Mouse (Mus musculus) intestine, embryonic 16.5 days (tissue): Measurements from ENCODE around the gene Rrp1b. TPM values are rescaled to one million over a fixed set of nuclear protein-coding genes. Genes with fewer than 3 reads are reported as not detected.
"Not testable (repeated sequence)": the region's sequence is repeated elsewhere in the genome, so short reads cannot be mapped to it uniquely, and the experiment has no call there.

Experiments
- ATAC-seq: fragments of 200-750 bp; cut with Nextera tagmentation; 2 replicates; pipeline ENCODE4 v1.8.0; 2017; ENCODE audit warnings: moderate TSS enrichment, moderate library complexity
- H3K27ac ChIP-seq: fragments of 300-500 bp; sonication (generic); 2 replicates; pipeline ENCODE4 v1.5.1; 2014; ENCODE audit warnings: mild to moderate bottlenecking, low read length
- H3K27me3 ChIP-seq: fragments of 300-500 bp; sonication (generic); replicated peaks from 2 replicates; pipeline ENCODE4 v1.6.1; 2014; ENCODE audit warnings: low read length, control low read depth, mixed read lengths; ENCODE audit not compliant: control insufficient read depth, insufficient read depth
- H3K36me3 ChIP-seq: fragments of 300-500 bp; sonication (generic); 2 replicates; pipeline ENCODE4 v1.6.1; 2014; ENCODE audit warnings: low read length, control low read depth; ENCODE audit not compliant: control insufficient read depth, insufficient read depth
- H3K4me1 ChIP-seq: fragments of 300-500 bp; sonication (generic); 2 replicates; pipeline ENCODE4 v1.6.1; 2014; ENCODE audit warnings: low read length, control low read depth, mixed read lengths; ENCODE audit not compliant: control insufficient read depth, insufficient read depth
- H3K4me2 ChIP-seq: fragments of 300-500 bp; sonication (generic); 2 replicates; pipeline ENCODE4 v1.6.1; 2014; ENCODE audit warnings: low read depth, low read length, control low read depth
- H3K4me3 ChIP-seq: fragments of 300-500 bp; sonication (generic); 2 replicates; pipeline ENCODE4 v1.5.1; 2014; ENCODE audit warnings: mild to moderate bottlenecking, low read length
- H3K9ac ChIP-seq: fragments of 300-500 bp; sonication (generic); 2 replicates; pipeline ENCODE4 v1.6.1; 2014; ENCODE audit warnings: low read depth, low read length
- H3K9me3 ChIP-seq: fragments of 300-500 bp; sonication (generic); 2 replicates; pipeline ENCODE4 v1.6.1; 2016; ENCODE audit warnings: low read length, control low read depth; ENCODE audit not compliant: control insufficient read depth
- WGBS: fragments of 180-500 bp; shearing (Covaris S2); extraction: QIAGEN DNeasy Blood & Tissue Kit; methylation state at CpG from one replicate; pipeline ENCODE4 v1.1.7; 2014; 5-methylcytosine and 5-hydroxymethylcytosine counted together
- polyA plus RNA-seq: library from polyadenylated mRNA; unstranded; fragments of >200 nt; fragmentation: Nextera tagmentation; extraction: Ambion mirVana; gene quantifications from 2 replicates; pipeline ENCODE4 v1.2.1, GENCODE M21; 2015

Rrp1b gene
- polyA plus RNA-seq, 1 experiment from 2014 or later: 49.5 TPM

DNA sequence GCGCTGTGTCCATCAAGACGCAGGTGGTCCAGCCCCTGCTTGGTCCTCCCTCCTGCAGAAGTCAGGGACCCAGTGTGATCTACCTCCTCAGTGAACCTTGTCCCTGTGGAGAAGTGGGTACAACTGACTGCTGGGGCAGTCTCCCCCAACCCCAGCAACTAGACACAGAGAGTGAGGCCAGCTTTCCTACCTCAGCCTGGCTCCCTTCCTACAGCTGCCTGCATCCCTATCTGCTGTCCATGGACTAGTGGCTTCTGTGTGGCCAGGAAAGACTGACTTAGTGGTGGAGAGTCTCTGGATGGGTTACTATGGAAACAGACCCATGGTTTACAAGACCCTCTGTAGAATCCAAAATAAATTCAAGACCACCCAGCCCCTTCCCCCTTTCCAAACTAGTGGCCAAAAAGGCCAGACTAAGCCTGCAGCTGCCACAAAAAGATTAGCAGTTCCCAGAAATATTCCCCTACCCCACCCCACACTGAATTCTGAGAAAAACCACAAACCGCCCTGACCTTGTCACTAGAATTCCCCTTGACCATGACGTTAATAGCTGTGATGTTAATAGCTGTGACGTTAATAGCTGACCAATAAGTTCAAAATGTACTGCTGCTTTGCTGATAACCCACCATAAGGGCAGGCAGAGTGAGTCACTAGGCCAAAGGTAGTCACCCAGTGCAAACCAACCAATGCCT lies 72.6 kb downstream of the Rrp1b start:
- not testable (repeated sequence) for H3K36me3 ChIP-seq, H3K27ac ChIP-seq, H3K9me3 ChIP-seq, H3K4me1 ChIP-seq, H3K4me2 ChIP-seq, H3K27me3 ChIP-seq, H3K9ac ChIP-seq, H3K4me3 ChIP-seq, ATAC-seq
- WGBS: 68% methylated on average over 5 of the region's 5 CpGs

DNA sequence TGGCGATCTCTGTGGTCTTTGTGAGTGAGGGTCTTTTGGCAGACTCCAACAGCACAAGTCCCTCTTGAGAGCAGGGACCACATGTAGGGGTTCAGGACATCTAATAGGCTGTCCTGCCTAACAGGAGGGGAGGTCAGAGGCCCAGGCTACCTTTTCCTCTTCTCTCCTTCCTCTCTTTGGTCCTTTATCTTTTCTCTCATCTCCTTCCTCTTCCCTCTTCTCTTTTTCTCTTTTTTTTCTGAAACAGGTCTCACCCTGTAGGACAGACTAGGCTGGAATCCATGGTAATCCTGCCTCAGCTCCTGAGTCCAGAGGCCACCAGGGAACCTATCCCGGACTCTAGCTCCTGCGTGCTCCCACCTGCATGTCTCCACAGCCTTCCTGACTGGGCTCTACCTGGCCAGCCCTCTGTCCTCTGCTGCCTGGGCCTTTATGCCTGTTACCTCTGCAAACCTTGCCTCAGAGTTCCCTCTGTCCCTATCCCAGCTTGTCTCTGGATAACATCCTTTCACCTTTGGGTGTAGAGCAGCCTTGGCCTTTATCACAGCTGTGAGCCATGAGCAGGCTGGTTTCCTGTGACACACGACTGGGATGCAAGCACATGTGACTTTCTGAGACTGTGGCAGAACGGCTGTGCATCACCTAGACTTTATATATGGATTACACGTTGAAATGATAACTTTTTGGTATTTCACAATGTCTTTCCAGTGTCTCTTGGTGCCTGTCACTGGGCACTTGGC lies 73.5 kb downstream of the Rrp1b start:
- no peaks in the 10 kb centered on the region; the same call in 1 of the 2 replicates for H3K27me3 ChIP-seq
- no peak for ATAC-seq
- no peak overlapping the region for H3K9ac ChIP-seq
- no peak overlapping the region for H3K4me3 ChIP-seq
- peaks cover 12% of the 10 kb centered on the region for H3K4me1 ChIP-seq
- no peaks in the 10 kb centered on the region for H3K36me3 ChIP-seq
- H3K9me3 ChIP-seq: no peaks in the 10 kb centered on the region
- WGBS: 63% methylated on average over 6 of the region's 6 CpGs
- no peak overlapping the region for H3K27ac ChIP-seq
- H3K4me2 ChIP-seq: no peak overlapping the region

DNA sequence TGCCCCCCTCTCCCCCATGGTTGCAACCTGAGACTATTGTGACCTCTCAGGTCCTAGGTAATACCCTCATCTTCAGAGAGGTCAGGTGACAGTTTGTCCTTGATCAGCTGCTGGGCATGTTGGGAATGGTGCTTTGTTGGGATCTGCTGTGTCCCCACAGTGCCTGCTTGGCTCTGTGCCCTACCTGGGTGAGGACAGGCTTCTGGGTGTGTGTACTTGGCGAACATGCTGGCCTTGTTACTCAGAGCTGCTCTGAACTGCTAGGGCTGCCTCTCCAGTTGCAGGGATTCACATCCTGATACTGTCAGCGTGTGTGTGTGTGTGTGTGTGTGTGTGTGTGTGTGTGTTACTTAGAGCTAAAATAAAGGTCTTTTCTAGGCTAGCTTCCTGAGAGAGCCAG lies 74.5 kb downstream of the Rrp1b start:
- H3K27ac ChIP-seq: no peak overlapping the region
- no peak overlapping the region for H3K9ac ChIP-seq

DNA sequence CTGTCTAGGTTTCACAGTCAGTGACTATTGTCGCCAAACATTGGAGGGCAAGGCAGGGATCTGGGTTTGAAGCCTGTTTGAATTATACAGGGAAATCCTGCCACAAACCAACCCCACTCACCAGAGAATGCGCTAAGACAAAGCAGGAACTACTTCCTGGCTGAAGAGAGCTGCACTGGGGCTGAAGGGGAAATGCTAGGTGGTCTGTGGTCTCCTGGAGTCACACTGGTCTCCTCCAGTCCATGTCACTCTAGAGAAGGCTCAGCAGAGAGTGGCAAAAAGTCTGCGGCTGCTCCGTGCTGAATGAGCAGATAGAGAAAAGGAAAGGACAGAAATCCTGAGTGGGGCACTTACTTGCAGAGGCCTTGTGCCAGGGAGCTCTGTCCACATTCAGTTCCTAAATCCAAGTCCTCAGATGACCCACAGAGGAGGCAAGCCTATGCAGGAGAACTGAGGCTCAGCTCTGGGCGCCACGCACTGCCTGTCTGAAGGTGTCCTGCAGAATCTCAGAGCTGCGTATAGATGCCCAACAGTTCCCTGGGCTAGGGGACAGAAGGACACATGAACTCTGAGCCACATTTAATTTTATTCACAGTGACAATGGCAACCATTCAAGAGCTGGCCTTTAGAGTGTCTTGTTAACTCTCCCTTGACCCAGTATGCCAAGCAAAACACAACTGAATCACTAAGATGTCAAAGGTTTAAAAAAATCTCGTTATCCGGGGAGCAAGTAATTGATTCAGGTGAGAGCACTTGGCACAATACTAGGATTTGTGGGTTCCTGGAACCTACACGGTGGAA lies 75.3 kb downstream of the Rrp1b start:
- H3K9ac ChIP-seq: no peak overlapping the region
- WGBS: 82% methylated on average over 10 of the region's 10 CpGs

More for the DNA sequence above, 74.5 kb downstream of the Rrp1b start:
- WGBS: 54% methylated on average over 2 of the region's 2 CpGs
- Histone ChIP-seq H3K27me3 (no peaks in the 10 kb centered on the region; the same call in 1 of the 2 replicates), H3K4me1 (peaks cover 13% of the 10 kb centered on the region), H3K4me2 (no peak overlapping the region), H3K36me3 (no peaks in the 10 kb centered on the region), H3K9me3 (no peaks in the 10 kb centered on the region), H3K4me3 (no peak overlapping the region)
- no peak for ATAC-seq

More for the DNA sequence above, 75.3 kb downstream of the Rrp1b start:
- Histone ChIP-seq H3K27me3 (no peaks in the 10 kb centered on the region; the same call in 1 of the 2 replicates), H3K4me1 (peaks cover 13% of the 10 kb centered on the region), H3K9me3 (no peaks in the 10 kb centered on the region), H3K4me3 (no peak overlapping the region), H3K36me3 (no peaks in the 10 kb centered on the region), H3K27ac (no peak overlapping the region), H3K4me2 (no peak overlapping the region)
- no peak for ATAC-seq

Other genes with a start within 250 kb of the Rrp1b start
- 5.7 and 5.8 TPM in 2 replicates for gene Sik1, start 180.3 kb upstream of the Rrp1b start, polyA plus RNA-seq
- 0.15 and 0.53 TPM in 2 replicates for gene Hsf2bp, start 249 bp downstream of the Rrp1b start, polyA plus RNA-seq
- gene Notch3, start 130.8 kb downstream of the Rrp1b start, polyA plus RNA-seq: 5.1 and 6.6 TPM in 2 replicates
- 0.05 and 0.16 TPM in 2 replicates for gene Ephx3, start 153.4 kb downstream of the Rrp1b start, polyA plus RNA-seq
- gene Brd4, start 248.6 kb downstream of the Rrp1b start, polyA plus RNA-seq: 35.1 and 56.8 TPM in 2 replicates